Mouse (Mus musculus): ENCODE data around the gene Imp4. TPM values are rescaled to one million over a fixed set of nuclear protein-coding genes. Genes with fewer than 3 reads are reported as not detected.

Imp4 gene
- 58.8 and 65.6 TPM in 2 replicates for polyA plus RNA-seq (2015; fragmentation: Nextera tagmentation; extraction: Ambion mirVana)

GRCm38 (mm10) chr1:34439215-34439960, at the start of gene Imp4, which contains the start of gene Ccdc115:
Imp4 (plus strand) TSS chr1:34439851.
Ccdc115 (minus strand) TSS chr1:34439672.
- peak within 1 kb of the TSS; percentile 88 for H3K4me2 ChIP-seq (ENCODE audit: low read length)
- H3K4me3 ChIP-seq (replicated peaks; ENCODE audit: low read length) = peak within 1 kb of the TSS; percentile 90
- under 1% methylated on average over 48 of the region's 48 CpGs for WGBS
- peaks cover 17% of the 10 kb centered on the region for H3K36me3 ChIP-seq (ENCODE audit: control insufficient read depth, insufficient read depth)
- H3K27me3 ChIP-seq (replicated peaks; ENCODE audit: control insufficient read depth, insufficient read depth, low read length) = no peaks in the 10 kb centered on the region
- peaks cover 17% of the 10 kb centered on the region for H3K4me1 ChIP-seq (replicated peaks; ENCODE audit: control insufficient read depth, insufficient read depth, low read length)
- peak; percentile 95 for ATAC-seq
- peak within 1 kb of the TSS; percentile 69 for H3K9ac ChIP-seq (replicated peaks; ENCODE audit: low read depth, low read length)
- H3K27ac ChIP-seq (ENCODE audit: low read length) = peak within 1 kb of the TSS; percentile 80
- H3K9me3 ChIP-seq (ENCODE audit: control insufficient read depth, low read length) = no peaks in the 10 kb centered on the region

GRCm38 (mm10) chr1:34396321-34396720, 43.3 kb upstream of the Imp4 start:
- no peak overlapping the region for H3K9ac ChIP-seq (replicated peaks; ENCODE audit: low read depth, low read length)
- peak; percentile 72 for ATAC-seq
- no peaks in the 10 kb centered on the region for H3K36me3 ChIP-seq (ENCODE audit: control insufficient read depth, insufficient read depth)
- no peak overlapping the region for H3K27ac ChIP-seq (ENCODE audit: low read length)
- H3K4me2 ChIP-seq (ENCODE audit: low read length) = no peak overlapping the region
- no peak overlapping the region for H3K4me3 ChIP-seq (replicated peaks; ENCODE audit: low read length)
- H3K9me3 ChIP-seq (ENCODE audit: control insufficient read depth, low read length) = no peaks in the 10 kb centered on the region
- no peaks in the 10 kb centered on the region for H3K27me3 ChIP-seq (replicated peaks; ENCODE audit: control insufficient read depth, insufficient read depth, low read length)
- WGBS = 69% methylated on average over 4 of the region's 4 CpGs
- peaks cover 11% of the 10 kb centered on the region for H3K4me1 ChIP-seq (replicated peaks; ENCODE audit: control insufficient read depth, insufficient read depth, low read length)

GRCm38 (mm10) chr1:34399182-34399953, 40.3 kb upstream of the Imp4 start:
- Histone ChIP-seq H3K4me3 (replicated peaks; ENCODE audit: low read length) (no peak overlapping the region), H3K4me1 (replicated peaks; ENCODE audit: control insufficient read depth, insufficient read depth, low read length) (peaks cover 11% of the 10 kb centered on the region), H3K4me2 (ENCODE audit: low read length) (no peak overlapping the region), H3K36me3 (ENCODE audit: control insufficient read depth, insufficient read depth) (no peaks in the 10 kb centered on the region), H3K27ac (ENCODE audit: low read length) (no peak overlapping the region), H3K27me3 (replicated peaks; ENCODE audit: control insufficient read depth, insufficient read depth, low read length) (no peaks in the 10 kb centered on the region), H3K9ac (replicated peaks; ENCODE audit: low read depth, low read length) (no peak overlapping the region), H3K9me3 (ENCODE audit: control insufficient read depth, low read length) (no peaks in the 10 kb centered on the region)
- WGBS = 11% methylated on average over 11 of the region's 11 CpGs
- peak; percentile 70 for ATAC-seq

- H3K4me2 ChIP-seq (ENCODE audit: low read length) = no peak overlapping the region
- H3K4me3 ChIP-seq (replicated peaks; ENCODE audit: low read length) = no peak overlapping the region
- WGBS = 100% methylated on average over 2 of the region's 2 CpGs
- H3K9ac ChIP-seq (replicated peaks; ENCODE audit: low read depth, low read length) = no peak overlapping the region
- H3K36me3 ChIP-seq (ENCODE audit: control insufficient read depth, insufficient read depth) = peaks cover 17% of the 10 kb centered on the region
- peaks cover 36% of the 10 kb centered on the region for H3K9me3 ChIP-seq (ENCODE audit: control insufficient read depth, low read length)
- no peak overlapping the region for H3K27ac ChIP-seq (ENCODE audit: low read length)
- ATAC-seq = no peak
- peaks cover 8% of the 10 kb centered on the region for H3K4me1 ChIP-seq (replicated peaks; ENCODE audit: control insufficient read depth, insufficient read depth, low read length)
- H3K27me3 ChIP-seq (replicated peaks; ENCODE audit: control insufficient read depth, insufficient read depth, low read length) = no peaks in the 10 kb centered on the region
These were observed 11.2 kb upstream of the Imp4 start for GRCm38 (mm10) chr1:34428466-34428865.

- 91% methylated on average over 4 of the region's 4 CpGs for WGBS
- no peak for ATAC-seq
These were observed 10.4 kb upstream of the Imp4 start for GRCm38 (mm10) chr1:34429281-34429680.

GRCm38 (mm10) chr1:34430981-34431380, 8.7 kb upstream of the Imp4 start:
- H3K36me3 ChIP-seq (ENCODE audit: control insufficient read depth, insufficient read depth) = peaks cover 17% of the 10 kb centered on the region
- no peak overlapping the region for H3K27ac ChIP-seq (ENCODE audit: low read length)
- H3K27me3 ChIP-seq (replicated peaks; ENCODE audit: control insufficient read depth, insufficient read depth, low read length) = no peaks in the 10 kb centered on the region
- WGBS = 97% methylated on average over 3 of the region's 3 CpGs
- H3K4me2 ChIP-seq (ENCODE audit: low read length) = no peak overlapping the region
- peaks cover 36% of the 10 kb centered on the region for H3K9me3 ChIP-seq (ENCODE audit: control insufficient read depth, low read length)
- ATAC-seq = no peak
- H3K9ac ChIP-seq (replicated peaks; ENCODE audit: low read depth, low read length) = no peak overlapping the region
- H3K4me1 ChIP-seq (replicated peaks; ENCODE audit: control insufficient read depth, insufficient read depth, low read length) = peaks cover 18% of the 10 kb centered on the region
- no peak overlapping the region for H3K4me3 ChIP-seq (replicated peaks; ENCODE audit: low read length)

More at GRCm38 (mm10) chr1:34429281-34429680, 10.4 kb upstream of the Imp4 start:
- no peak overlapping the region for H3K9ac ChIP-seq (replicated peaks; ENCODE audit: low read depth, low read length)
- no peak overlapping the region for H3K4me2 ChIP-seq (ENCODE audit: low read length)
- peaks cover 17% of the 10 kb centered on the region for H3K36me3 ChIP-seq (ENCODE audit: control insufficient read depth, insufficient read depth)
- no peak overlapping the region for H3K4me3 ChIP-seq (replicated peaks; ENCODE audit: low read length)
- peaks cover 36% of the 10 kb centered on the region for H3K9me3 ChIP-seq (ENCODE audit: control insufficient read depth, low read length)
- H3K27me3 ChIP-seq (replicated peaks; ENCODE audit: control insufficient read depth, insufficient read depth, low read length) = no peaks in the 10 kb centered on the region
- H3K27ac ChIP-seq (ENCODE audit: low read length) = no peak overlapping the region
- H3K4me1 ChIP-seq (replicated peaks; ENCODE audit: control insufficient read depth, insufficient read depth, low read length) = peaks cover 16% of the 10 kb centered on the region

GRCm38 (mm10) chr1:34431431-34431830, 8.2 kb upstream of the Imp4 start:
- WGBS = 97% methylated on average over 9 of the region's 9 CpGs

GRCm38 (mm10) chr1:34432411-34432775, 7.3 kb upstream of the Imp4 start:
- WGBS = 32% methylated on average over 13 of the region's 13 CpGs
- H3K4me1 ChIP-seq (replicated peaks; ENCODE audit: control insufficient read depth, insufficient read depth, low read length) = peaks cover 18% of the 10 kb centered on the region
- peaks cover 17% of the 10 kb centered on the region for H3K36me3 ChIP-seq (ENCODE audit: control insufficient read depth, insufficient read depth)
- H3K4me2 ChIP-seq (ENCODE audit: low read length) = peak overlapping the region; percentile 54
- peaks cover 36% of the 10 kb centered on the region for H3K9me3 ChIP-seq (ENCODE audit: control insufficient read depth, low read length)
- H3K27me3 ChIP-seq (replicated peaks; ENCODE audit: control insufficient read depth, insufficient read depth, low read length) = no peaks in the 10 kb centered on the region
- peak overlapping the region; percentile 47 for H3K4me3 ChIP-seq (replicated peaks; ENCODE audit: low read length)
- ATAC-seq = no peak
- no peak overlapping the region; the same call in 1 of the 2 replicates for H3K27ac ChIP-seq (ENCODE audit: low read length)
- peak overlapping the region; percentile 60 for H3K9ac ChIP-seq (replicated peaks; ENCODE audit: low read depth, low read length)

More at GRCm38 (mm10) chr1:34431431-34431830, 8.2 kb upstream of the Imp4 start:
- no peak overlapping the region for H3K9ac ChIP-seq (replicated peaks; ENCODE audit: low read depth, low read length)
- ATAC-seq = no peak
- H3K27ac ChIP-seq (ENCODE audit: low read length) = no peak overlapping the region
- no peaks in the 10 kb centered on the region for H3K27me3 ChIP-seq (replicated peaks; ENCODE audit: control insufficient read depth, insufficient read depth, low read length)
- peaks cover 18% of the 10 kb centered on the region for H3K4me1 ChIP-seq (replicated peaks; ENCODE audit: control insufficient read depth, insufficient read depth, low read length)
- H3K4me3 ChIP-seq (replicated peaks; ENCODE audit: low read length) = no peak overlapping the region
- peaks cover 17% of the 10 kb centered on the region for H3K36me3 ChIP-seq (ENCODE audit: control insufficient read depth, insufficient read depth)
- no peak overlapping the region for H3K4me2 ChIP-seq (ENCODE audit: low read length)
- H3K9me3 ChIP-seq (ENCODE audit: control insufficient read depth, low read length) = peaks cover 36% of the 10 kb centered on the region

- Histone ChIP-seq H3K27ac (ENCODE audit: low read length) (peak overlapping the region; percentile 64), H3K4me2 (ENCODE audit: low read length) (peak overlapping the region; percentile 54), H3K4me3 (replicated peaks; ENCODE audit: low read length) (peak overlapping the region; percentile 47), H3K9me3 (ENCODE audit: control insufficient read depth, low read length) (peaks cover 35% of the 10 kb centered on the region), H3K27me3 (replicated peaks; ENCODE audit: control insufficient read depth, insufficient read depth, low read length) (no peaks in the 10 kb centered on the region), H3K4me1 (replicated peaks; ENCODE audit: control insufficient read depth, insufficient read depth, low read length) (peaks cover 18% of the 10 kb centered on the region), H3K9ac (replicated peaks; ENCODE audit: low read depth, low read length) (peak overlapping the region; percentile 60), H3K36me3 (ENCODE audit: control insufficient read depth, insufficient read depth) (peaks cover 17% of the 10 kb centered on the region)
- WGBS = 3% methylated on average over 35 of the region's 35 CpGs
- peak; percentile 39 for ATAC-seq
These were observed 6.7 kb upstream of the Imp4 start for GRCm38 (mm10) chr1:34432776-34433481.

All from forebrain, embryonic 16.5 days (tissue).